Mouse (Mus musculus): ENCODE data around the gene Slc44a2. TPM values are rescaled to one million over a fixed set of nuclear protein-coding genes. Genes with fewer than 3 reads are reported as not detected.
A peak's percentile ranks its signal among the peaks of the same experiment; 100 is the strongest.

The Slc44a2 gene
- total and polyA plus RNA-seq, 3 experiments: 22.1 to 62.9 (median 36.5) TPM

DNA sequence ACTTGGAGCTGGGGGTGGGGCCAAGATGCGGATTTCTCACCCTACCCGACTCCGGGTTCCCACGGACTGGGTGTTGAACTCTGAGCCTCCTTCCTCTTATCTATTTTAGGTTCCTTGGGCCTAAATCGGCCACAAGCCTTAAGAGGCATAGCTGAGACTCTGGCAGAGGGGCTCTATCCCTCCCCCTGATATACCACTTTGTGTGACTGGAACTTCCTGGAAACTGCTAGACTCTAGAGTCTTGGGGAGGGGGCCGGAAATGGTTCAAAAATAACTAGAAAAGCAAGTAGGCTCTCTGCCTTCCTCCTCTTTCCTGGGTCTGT is 976 bp downstream of the Slc44a2 start:
- peak; percentile 83 for DNase-seq (ENCODE audit: extremely low read depth)
- peak overlapping the region; percentile 69 for H3K9ac ChIP-seq (ENCODE audit: insufficient read depth, low read depth)
- in situ Hi-C loops (cut with MboI; ENCODE audit: low pct_ligation_motif_present, low pct_unique_long_range_greater_than_20kb, low sequenced_read_pairs): no loop called here
- peaks cover 0 to 20% of the 10 kb centered on the region in 2 experiments for H3K36me3 ChIP-seq (replicated peaks in 1 of 2; ENCODE audit: control insufficient read depth in 1 of 2, insufficient read depth in 1 of 2, low read length in 1 of 2)
- H3K4me3 ChIP-seq (replicated peaks in 1 of 3; ENCODE audit: low read depth in 2 of 3, low read length in 2 of 3, poor library complexity in 1 of 3): peak overlapping the region; percentile 76 to 96 (median 77)
- peak; percentile 39; the same call in 1 of the 2 replicates for TF ChIP-seq ETS1 (conservative IDR thresholded peaks at IDR 0.05; ENCODE audit: low read depth, low read length)
- TF ChIP-seq MXI1 (IDR thresholded peaks at IDR 0.05; ENCODE audit: low read depth, low read length): no peak
- TF ChIP-seq ELF1 (IDR thresholded peaks at IDR 0.05; ENCODE audit: low read depth, low read length): peak; percentile 70
- TF ChIP-seq BHLHE40 (IDR thresholded peaks at IDR 0.05; ENCODE audit: low read depth, low read length): no peak
- peak; percentile 86 for TF ChIP-seq MEF2A (IDR thresholded peaks at IDR 0.05; ENCODE audit: borderline replicate concordance, low read depth, low read length)
- TF ChIP-seq POLR2A (IDR thresholded peaks at IDR 0.05; ENCODE audit: low read depth, low read length): peak; percentile 33
- TF ChIP-seq ZMIZ1 (IDR thresholded peaks at IDR 0.05; ENCODE audit: low read depth, low read length): no peak
- TF ChIP-seq ZKSCAN1 (IDR thresholded peaks at IDR 0.05; ENCODE audit: borderline replicate concordance, low read depth, low read length): no peak
- H3K27me3 ChIP-seq (replicated peaks): no peaks in the 10 kb centered on the region
- dilution Hi-C loops (cut with MboI; ENCODE audit: extremely low pct_ligation_motif_present, extremely low pct_unique_long_range_greater_than_20kb, low sequenced_read_pairs): no loop called here
- peak overlapping the region; percentile 67 for H3K27ac ChIP-seq (ENCODE audit: insufficient read depth, low read depth)
- peak overlapping the region; percentile 77 for H3K4me2 ChIP-seq (ENCODE audit: insufficient read depth, low read depth, poor library complexity, severe bottlenecking)
- H3K79me2 ChIP-seq (replicated peaks; ENCODE audit: control insufficient read depth, extremely low read depth, insufficient read depth, poor library complexity, severe bottlenecking): peaks cover 37% of the 10 kb centered on the region
- peaks cover 6 to 48% of the 10 kb centered on the region in 2 experiments for H3K4me1 ChIP-seq (ENCODE audit: control insufficient read depth in 1 of 2, insufficient read depth in 2 of 2)
- peaks cover 3% of the 10 kb centered on the region for H3K9me3 ChIP-seq (replicated peaks; ENCODE audit: low read length)

- Histone ChIP-seq H3K27ac (ENCODE audit: insufficient read depth, low read depth) (peak overlapping the region; percentile 67), H3K27me3 (replicated peaks) (no peaks in the 10 kb centered on the region), H3K9ac (ENCODE audit: insufficient read depth, low read depth) (peak overlapping the region; percentile 69), H3K36me3 (replicated peaks in 1 of 2; ENCODE audit: control insufficient read depth in 1 of 2, insufficient read depth in 1 of 2, low read length in 1 of 2) (peaks cover 0 to 21% of the 10 kb centered on the region in 2 experiments), H3K9me3 (replicated peaks; ENCODE audit: low read length) (peaks cover 3% of the 10 kb centered on the region), H3K4me1 (ENCODE audit: control insufficient read depth in 1 of 2, insufficient read depth in 2 of 2) (peaks cover 10 to 50% of the 10 kb centered on the region in 2 experiments), H3K79me2 (replicated peaks; ENCODE audit: control insufficient read depth, extremely low read depth, insufficient read depth, poor library complexity, severe bottlenecking) (peaks cover 42% of the 10 kb centered on the region), H3K4me3 (replicated peaks in 1 of 3; ENCODE audit: low read depth in 2 of 3, low read length in 2 of 3, poor library complexity in 1 of 3) (peak overlapping the region; percentile 76 to 96 (median 77)), H3K4me2 (ENCODE audit: insufficient read depth, low read depth, poor library complexity, severe bottlenecking) (peak overlapping the region; percentile 77)
- peak in 1 of 2 experiments; percentile 22; a peak in 3 of 4 replicates for TF ChIP-seq CTCF (conservative IDR thresholded peaks at IDR 0.05 in 1 of 2, IDR thresholded peaks at IDR 0.05 in 1 of 2; ENCODE audit: low read depth in 2 of 2, low read length in 2 of 2)
- TF ChIP-seq TBP (conservative IDR thresholded peaks at IDR 0.05; ENCODE audit: low read depth, low read length): 0 out of 2 replicates have a peak, but pooled peaks have one; percentile 33
- peak; percentile 49; the same call in 1 of the 2 replicates for TF ChIP-seq SIN3A (IDR thresholded peaks at IDR 0.05; ENCODE audit: low read length)
- TF ChIP-seq ETS1 (conservative IDR thresholded peaks at IDR 0.05; ENCODE audit: low read depth, low read length): no peak
- peak; percentile 20; the same call in 1 of the 2 replicates for TF ChIP-seq ZMIZ1 (IDR thresholded peaks at IDR 0.05; ENCODE audit: low read depth, low read length)
- TF ChIP-seq NELFE (IDR thresholded peaks at IDR 0.05; ENCODE audit: low read depth, low read length): peak; percentile 36; the same call in 1 of the 2 replicates
- peak; percentile 87 for TF ChIP-seq NRF1 (IDR thresholded peaks at IDR 0.05; ENCODE audit: low read depth, low read length)
- TF ChIP-seq USF2 (conservative IDR thresholded peaks at IDR 0.05; ENCODE audit: low read depth, low read length): no peak
- TF ChIP-seq JUND (conservative IDR thresholded peaks at IDR 0.05; ENCODE audit: low read depth, low read length): no peak
- peak; percentile 85 for TF ChIP-seq BHLHE40 (IDR thresholded peaks at IDR 0.05; ENCODE audit: low read depth, low read length)
- TF ChIP-seq MXI1 (IDR thresholded peaks at IDR 0.05; ENCODE audit: low read depth, low read length): peak; percentile 73
- peak; percentile 29; the same call in 1 of the 2 replicates for TF ChIP-seq MYC (IDR thresholded peaks at IDR 0.05; ENCODE audit: low read depth, low read length)
- TF ChIP-seq SMC3 (IDR thresholded peaks at IDR 0.05; ENCODE audit: low read depth, low read length): no peak
- peak; percentile 47 for TF ChIP-seq MAX (IDR thresholded peaks at IDR 0.05; ENCODE audit: low read length)
- DNase-seq (ENCODE audit: extremely low read depth): peak; percentile 87
- in situ Hi-C loops (cut with MboI; ENCODE audit: low pct_ligation_motif_present, low pct_unique_long_range_greater_than_20kb, low sequenced_read_pairs): no loop called here
- dilution Hi-C loops (cut with MboI; ENCODE audit: extremely low pct_ligation_motif_present, extremely low pct_unique_long_range_greater_than_20kb, low sequenced_read_pairs): no loop called here
Measured at GRCm38 (mm10) chr9:21322211-21322916, 1.9 kb downstream of the Slc44a2 start.

All from CH12.LX (cell line).